Mouse (Mus musculus) kidney, embryonic 16.5 days (tissue): ENCODE measurements at regions not wholly inside any gene's neighbourhood (a gene's known extent, or its start where the extent isn't known, plus 50 kb on each side); places are given as distances from the start of the nearest gene placed in this dataset.

Experiments used
- ATAC-seq: fragments of 200-750 bp; cut with Nextera tagmentation; 2 replicates; pipeline ENCODE4 v1.8.0; 2017; ENCODE audit warnings: moderate TSS enrichment; ENCODE audit not compliant: low FRiP score, low TSS enrichment
- H3K27ac ChIP-seq: fragments of 300-500 bp; sonication (generic); 2 replicates; pipeline ENCODE4 v1.5.1; 2014; ENCODE audit warnings: low read length
- H3K27me3 ChIP-seq: fragments of 300-500 bp; sonication (generic); 2 replicates; pipeline ENCODE4 v1.6.1; 2014; ENCODE audit warnings: low read length, control low read depth, mixed read lengths; ENCODE audit not compliant: insufficient read depth
- H3K36me3 ChIP-seq: fragments of 300-500 bp; sonication (generic); 2 replicates; pipeline ENCODE4 v1.6.1; 2014; ENCODE audit warnings: low read length, control low read depth, mixed read lengths; ENCODE audit not compliant: insufficient read depth
- H3K4me1 ChIP-seq: fragments of 300-500 bp; sonication (generic); 2 replicates; pipeline ENCODE4 v1.6.1; 2014; ENCODE audit warnings: low read length, control low read depth, mixed read lengths; ENCODE audit not compliant: insufficient read depth
- H3K4me2 ChIP-seq: fragments of 300-500 bp; sonication (generic); replicated peaks from 2 replicates; pipeline ENCODE4 v1.6.1; 2014; ENCODE audit warnings: low read depth, low read length
- H3K4me3 ChIP-seq: fragments of 300-500 bp; sonication (generic); 2 replicates; pipeline ENCODE4 v1.5.1; 2014; ENCODE audit warnings: mild to moderate bottlenecking, low read length
- H3K9ac ChIP-seq: fragments of 300-500 bp; sonication (generic); replicated peaks from 2 replicates; pipeline ENCODE4 v1.6.1; 2014; ENCODE audit warnings: low read length
- H3K9me3 ChIP-seq: fragments of 300-500 bp; sonication (generic); 2 replicates; pipeline ENCODE4 v1.6.1; 2016; ENCODE audit warnings: low read length, control low read depth
- WGBS: fragments of 180-500 bp; shearing (Covaris S2); extraction: QIAGEN DNeasy Blood & Tissue Kit; methylation state at CpG from one replicate; pipeline ENCODE4 v1.1.7; 2014; 5-methylcytosine and 5-hydroxymethylcytosine counted together

- WGBS: 72% methylated on average over 2 of the region's 2 CpGs
- ATAC-seq: no peak
- no peaks in the 10 kb centered on the region for H3K9me3 ChIP-seq
These were observed 199.5 kb downstream of the Cenpw start for GRCm38 (mm10) chr10:30000836-30001235.

GRCm38 (mm10) chr10:29981539-29981938, 218.8 kb downstream of the Cenpw start:
- H3K9me3 ChIP-seq: no peaks in the 10 kb centered on the region
- no peak overlapping the region for H3K4me2 ChIP-seq
- H3K27me3 ChIP-seq: no peaks in the 10 kb centered on the region
- H3K27ac ChIP-seq: no peak overlapping the region
- ATAC-seq: no peak
- no peak overlapping the region for H3K4me3 ChIP-seq
- H3K36me3 ChIP-seq: no peaks in the 10 kb centered on the region
- WGBS: 25% methylated on average over 2 of the region's 2 CpGs
- no peak overlapping the region for H3K9ac ChIP-seq
- H3K4me1 ChIP-seq: no peaks in the 10 kb centered on the region

More at GRCm38 (mm10) chr10:30000836-30001235, 199.5 kb downstream of the Cenpw start:
- H3K9ac ChIP-seq: no peak overlapping the region
- H3K27ac ChIP-seq: no peak overlapping the region
- H3K4me3 ChIP-seq: no peak overlapping the region
- H3K4me1 ChIP-seq: no peaks in the 10 kb centered on the region
- H3K36me3 ChIP-seq: no peaks in the 10 kb centered on the region
- no peaks in the 10 kb centered on the region for H3K27me3 ChIP-seq
- H3K4me2 ChIP-seq: no peak overlapping the region
